Mouse (Mus musculus) lung, embryonic 15.5 days (tissue): ENCODE measurements around the gene Aurka. TPM values are rescaled to one million over a fixed set of nuclear protein-coding genes. Genes with fewer than 3 reads are reported as not detected.
A peak's percentile ranks its signal among the peaks of the same experiment; 100 is the strongest.

ENCODE experiments used
- ATAC-seq: fragments of 200-750 bp; cut with Nextera tagmentation; 2 replicates; pipeline ENCODE4 v1.8.0; 2017; ENCODE audit warnings: moderate number of reproducible peaks, borderline replicate concordance; ENCODE audit not compliant: low FRiP score, low TSS enrichment; ENCODE audit errors: extremely low read depth
- H3K27ac ChIP-seq: fragments of 300-500 bp; sonication (generic); 2 replicates; pipeline ENCODE4 v1.5.1; 2015; ENCODE audit warnings: moderate library complexity, mild to moderate bottlenecking, inconsistent platforms
- H3K27me3 ChIP-seq: fragments of 300-500 bp; sonication (generic); 2 replicates; pipeline ENCODE4 v1.6.1; 2015; ENCODE audit warnings: inconsistent platforms
- H3K36me3 ChIP-seq: fragments of 300-500 bp; sonication (generic); 2 replicates; pipeline ENCODE4 v1.6.1; 2015; ENCODE audit warnings: inconsistent platforms
- H3K4me1 ChIP-seq: fragments of 300-500 bp; sonication (generic); 2 replicates; pipeline ENCODE4 v1.6.1; 2015; ENCODE audit warnings: inconsistent platforms
- H3K4me2 ChIP-seq: fragments of 300-500 bp; sonication (generic); 2 replicates; pipeline ENCODE4 v1.6.1; 2015; ENCODE audit warnings: inconsistent platforms, mild to moderate bottlenecking, moderate library complexity
- H3K4me3 ChIP-seq: fragments of 300-500 bp; sonication (generic); 2 replicates; pipeline ENCODE4 v1.5.1; 2015; ENCODE audit warnings: mild to moderate bottlenecking, inconsistent platforms
- H3K9ac ChIP-seq: fragments of 300-500 bp; sonication (generic); 2 replicates; pipeline ENCODE4 v1.6.1; 2015; ENCODE audit warnings: inconsistent platforms
- H3K9me3 ChIP-seq: fragments of 300-500 bp; sonication (generic); 2 replicates; pipeline ENCODE4 v1.6.1; 2016; ENCODE audit warnings: inconsistent platforms
- WGBS: fragments of 180-500 bp; shearing (Covaris S2); methylation state at CpG from one replicate; pipeline ENCODE4 v1.1.7; 2015; 5-methylcytosine and 5-hydroxymethylcytosine counted together
- polyA plus RNA-seq: library from polyadenylated mRNA; unstranded; fragments of >200 nt; fragmentation: Nextera tagmentation; extraction: Ambion mirVana; gene quantifications from 2 replicates; pipeline ENCODE4 v1.2.1, GENCODE M21; 2015

Aurka gene
- polyA plus RNA-seq, 1 experiment from 2014 or later: 138 TPM

- H3K4me2 ChIP-seq: no peak overlapping the region
- H3K4me1 ChIP-seq: no peaks in the 10 kb centered on the region
- H3K36me3 ChIP-seq: peaks cover 76% of the 10 kb centered on the region
- 89% methylated on average over 17 of the region's 17 CpGs for WGBS
- no peaks in the 10 kb centered on the region for H3K9me3 ChIP-seq
- H3K4me3 ChIP-seq: no peak overlapping the region
- ATAC-seq: no peak
- H3K27ac ChIP-seq: no peak overlapping the region
- H3K27me3 ChIP-seq: no peaks in the 10 kb centered on the region
- no peak overlapping the region for H3K9ac ChIP-seq
Observed at GRCm38 (mm10) chr2:172380513-172380912, 10.2 kb upstream of the Aurka start.

GRCm38 (mm10) chr2:172378332-172378731 is 8.0 kb upstream of the Aurka start:
- Histone ChIP-seq H3K9me3 (no peaks in the 10 kb centered on the region), H3K36me3 (peaks cover 95% of the 10 kb centered on the region), H3K27me3 (no peaks in the 10 kb centered on the region), H3K27ac (no peak overlapping the region), H3K4me3 (no peak overlapping the region), H3K4me2 (no peak overlapping the region), H3K9ac (no peak overlapping the region), H3K4me1 (no peaks in the 10 kb centered on the region)
- WGBS: 71% methylated on average over 7 of the region's 7 CpGs
- ATAC-seq: peak; percentile 33; the same call in 1 of the 2 replicates

GRCm38 (mm10) chr2:172376999-172377515 is 6.7 kb upstream of the Aurka start:
- H3K4me3 ChIP-seq: no peak overlapping the region
- no peaks in the 10 kb centered on the region for H3K27me3 ChIP-seq
- 50% methylated on average over 5 of the region's 5 CpGs for WGBS
- H3K9me3 ChIP-seq: no peaks in the 10 kb centered on the region
- H3K9ac ChIP-seq: no peak overlapping the region
- peaks cover 1% of the 10 kb centered on the region for H3K4me1 ChIP-seq
- H3K27ac ChIP-seq: no peak overlapping the region
- no peak overlapping the region for H3K4me2 ChIP-seq
- no peak for ATAC-seq
- H3K36me3 ChIP-seq: peaks cover 93% of the 10 kb centered on the region

- 94% methylated on average over 4 of the region's 4 CpGs for WGBS
- H3K4me1 ChIP-seq: peaks cover 6% of the 10 kb centered on the region
- no peaks in the 10 kb centered on the region for H3K27me3 ChIP-seq
- no peak overlapping the region for H3K27ac ChIP-seq
- ATAC-seq: no peak
- H3K4me2 ChIP-seq: no peak overlapping the region
- H3K9me3 ChIP-seq: no peaks in the 10 kb centered on the region
- H3K36me3 ChIP-seq: peaks cover 88% of the 10 kb centered on the region
- no peak overlapping the region for H3K4me3 ChIP-seq
- no peak overlapping the region for H3K9ac ChIP-seq
Observed at GRCm38 (mm10) chr2:172376551-172376950, 6.2 kb upstream of the Aurka start.

GRCm38 (mm10) chr2:172371258-172371657 is 923 bp upstream of the Aurka start:
- 0% methylated on average over 11 of the region's 11 CpGs for WGBS
- Histone ChIP-seq H3K9me3 (no peaks in the 10 kb centered on the region), H3K4me3 (peak overlapping the region; percentile 97), H3K4me2 (peak overlapping the region; percentile 69), H3K27me3 (no peaks in the 10 kb centered on the region), H3K4me1 (peaks cover 27% of the 10 kb centered on the region), H3K9ac (peak overlapping the region; percentile 83), H3K27ac (peak overlapping the region; percentile 90), H3K36me3 (peaks cover 49% of the 10 kb centered on the region)
- no peak for ATAC-seq

GRCm38 (mm10) chr2:172363176-172363575 is 7.2 kb downstream of the Aurka start:
- H3K27ac ChIP-seq: no peak overlapping the region
- no peak overlapping the region for H3K4me3 ChIP-seq
- H3K4me2 ChIP-seq: no peak overlapping the region
- peaks cover 92% of the 10 kb centered on the region for H3K36me3 ChIP-seq
- H3K9me3 ChIP-seq: no peaks in the 10 kb centered on the region
- 83% methylated on average over 7 of the region's 7 CpGs for WGBS
- ATAC-seq: no peak
- H3K4me1 ChIP-seq: peaks cover 5% of the 10 kb centered on the region
- no peaks in the 10 kb centered on the region for H3K27me3 ChIP-seq
- no peak overlapping the region for H3K9ac ChIP-seq

- no peak for ATAC-seq
- Histone ChIP-seq H3K4me2 (no peak overlapping the region), H3K9me3 (no peaks in the 10 kb centered on the region), H3K36me3 (peaks cover 82% of the 10 kb centered on the region), H3K27me3 (no peaks in the 10 kb centered on the region), H3K4me1 (no peaks in the 10 kb centered on the region), H3K27ac (no peak overlapping the region), H3K4me3 (no peak overlapping the region), H3K9ac (no peak overlapping the region)
- 87% methylated on average over 5 of the region's 5 CpGs for WGBS
Observed at GRCm38 (mm10) chr2:172355833-172356232, 14.5 kb downstream of the Aurka start.

- Histone ChIP-seq H3K9ac (no peak overlapping the region), H3K4me3 (no peak overlapping the region), H3K4me1 (peaks cover 2% of the 10 kb centered on the region; the same call in 1 of the 2 replicates), H3K36me3 (peaks cover 74% of the 10 kb centered on the region), H3K9me3 (no peaks in the 10 kb centered on the region), H3K4me2 (no peak overlapping the region), H3K27me3 (no peaks in the 10 kb centered on the region), H3K27ac (no peak overlapping the region)
- ATAC-seq: no peak
- WGBS: 76% methylated on average over 9 of the region's 9 CpGs
Observed at GRCm38 (mm10) chr2:172354761-172355160, 15.6 kb downstream of the Aurka start.

GRCm38 (mm10) chr2:172353218-172353617 is 17.1 kb downstream of the Aurka start:
- H3K4me2 ChIP-seq: no peak overlapping the region
- peaks cover 59% of the 10 kb centered on the region for H3K36me3 ChIP-seq
- no peaks in the 10 kb centered on the region for H3K9me3 ChIP-seq
- ATAC-seq: no peak
- peaks cover 17% of the 10 kb centered on the region for H3K4me1 ChIP-seq
- WGBS: 86% methylated on average over 9 of the region's 9 CpGs
- H3K4me3 ChIP-seq: no peak overlapping the region
- H3K9ac ChIP-seq: no peak overlapping the region
- no peak overlapping the region for H3K27ac ChIP-seq
- H3K27me3 ChIP-seq: no peaks in the 10 kb centered on the region

GRCm38 (mm10) chr2:172350773-172351172 is 19.6 kb downstream of the Aurka start:
- 65% methylated on average over 8 of the region's 8 CpGs for WGBS
- ATAC-seq: no peak
- Histone ChIP-seq H3K9ac (no peak overlapping the region), H3K4me2 (no peak overlapping the region), H3K36me3 (peaks cover 35% of the 10 kb centered on the region), H3K9me3 (no peaks in the 10 kb centered on the region), H3K4me1 (peaks cover 36% of the 10 kb centered on the region), H3K4me3 (no peak overlapping the region), H3K27me3 (no peaks in the 10 kb centered on the region), H3K27ac (no peak overlapping the region)

GRCm38 (mm10) chr2:172349776-172350175 is 20.6 kb downstream of the Aurka start:
- no peak for ATAC-seq
- peaks cover 40% of the 10 kb centered on the region for H3K4me1 ChIP-seq
- H3K27ac ChIP-seq: no peak overlapping the region
- H3K36me3 ChIP-seq: peaks cover 27% of the 10 kb centered on the region
- no peak overlapping the region for H3K9ac ChIP-seq
- no peak overlapping the region for H3K4me3 ChIP-seq
- WGBS: 76% methylated on average over 14 of the region's 14 CpGs
- no peaks in the 10 kb centered on the region for H3K9me3 ChIP-seq
- H3K4me2 ChIP-seq: no peak overlapping the region
- no peaks in the 10 kb centered on the region for H3K27me3 ChIP-seq

- no peak overlapping the region for H3K4me3 ChIP-seq
- WGBS: 24% methylated on average over 3 of the region's 3 CpGs
- H3K36me3 ChIP-seq: peaks cover 15% of the 10 kb centered on the region; the same call in 1 of the 2 replicates
- no peaks in the 10 kb centered on the region for H3K9me3 ChIP-seq
- H3K4me2 ChIP-seq: peak overlapping the region; percentile 92
- H3K27me3 ChIP-seq: no peaks in the 10 kb centered on the region
- H3K9ac ChIP-seq: no peak overlapping the region
- peak; percentile 9; the same call in 1 of the 2 replicates for ATAC-seq
- peak overlapping the region; percentile 86 for H3K27ac ChIP-seq
- H3K4me1 ChIP-seq: peaks cover 50% of the 10 kb centered on the region
Observed at GRCm38 (mm10) chr2:172348297-172348950, 21.9 kb downstream of the Aurka start.
